Mouse (Mus musculus): ENCODE results near the gene Zbed6. TPM values are rescaled to one million over a fixed set of nuclear protein-coding genes. Genes with fewer than 3 reads are reported as not detected.
"Not testable (repeated sequence)": the region's sequence is repeated elsewhere in the genome, so short reads cannot be mapped to it uniquely, and the experiment has no call there.

The Zbed6 gene
- polyA plus RNA-seq (2016; fragmentation: Nextera tagmentation; extraction: Ambion mirVana), result not detected in 2 replicates

DNA sequence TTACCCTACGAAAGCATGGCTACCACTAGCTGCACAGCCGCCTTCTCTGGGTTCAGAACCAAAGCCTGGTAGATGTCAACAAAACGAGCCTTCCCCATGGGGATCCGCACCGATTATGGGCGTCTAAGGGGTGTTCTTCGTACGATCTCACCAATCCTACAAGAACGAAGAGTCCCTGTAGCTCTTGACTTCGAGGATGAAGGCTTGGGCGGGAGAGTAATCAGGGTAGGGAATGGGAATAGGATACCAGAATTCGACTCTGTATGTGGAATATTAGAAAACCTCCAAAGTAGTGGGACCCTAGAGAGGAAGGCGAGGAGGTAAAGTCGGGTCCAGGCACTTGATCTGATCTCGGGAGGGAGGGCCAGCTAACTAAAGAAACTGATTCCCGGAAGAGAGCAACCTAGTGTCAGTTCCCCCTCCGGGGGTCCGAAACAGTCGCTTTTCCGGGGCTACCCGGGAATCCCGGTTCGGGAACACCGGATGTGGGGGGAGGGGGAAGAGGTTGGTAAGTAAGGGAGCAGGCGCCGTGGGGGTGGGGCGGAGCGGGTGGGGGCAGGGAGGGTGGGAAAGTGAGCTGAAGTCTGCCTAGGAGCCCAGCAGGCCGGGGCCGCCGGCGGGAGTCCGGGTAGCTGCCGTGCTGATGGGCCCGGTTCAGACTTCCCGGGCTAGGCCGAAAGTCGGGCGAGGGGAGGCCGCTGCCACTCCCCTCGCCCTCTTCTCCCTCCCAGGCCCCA lies at the start of gene Zbed6:
Gene Zbed6 (minus strand): TSS at position 420 of the 737 bp plus-strand sequence.
- H3K27ac ChIP-seq, result peak within 1 kb of the TSS; percentile 90
- H3K4me2 ChIP-seq (replicated peaks), result peak within 1 kb of the TSS; percentile 89
- H3K9ac ChIP-seq, result peak within 1 kb of the TSS; percentile 88
- peak; percentile 84 for ATAC-seq (ENCODE audit: insufficient number of reproducible peaks, insufficient read depth, low FRiP score, low TSS enrichment)
- H3K4me1 ChIP-seq, result peaks cover 33% of the 10 kb centered on the region
- peak within 1 kb of the TSS; percentile 79 for H3K4me3 ChIP-seq
- no peaks in the 10 kb centered on the region for H3K27me3 ChIP-seq
- H3K36me3 ChIP-seq, result peaks cover 24% of the 10 kb centered on the region
- 1% methylated on average over 41 of the region's 41 CpGs for WGBS
- no peaks in the 10 kb centered on the region for H3K9me3 ChIP-seq

DNA sequence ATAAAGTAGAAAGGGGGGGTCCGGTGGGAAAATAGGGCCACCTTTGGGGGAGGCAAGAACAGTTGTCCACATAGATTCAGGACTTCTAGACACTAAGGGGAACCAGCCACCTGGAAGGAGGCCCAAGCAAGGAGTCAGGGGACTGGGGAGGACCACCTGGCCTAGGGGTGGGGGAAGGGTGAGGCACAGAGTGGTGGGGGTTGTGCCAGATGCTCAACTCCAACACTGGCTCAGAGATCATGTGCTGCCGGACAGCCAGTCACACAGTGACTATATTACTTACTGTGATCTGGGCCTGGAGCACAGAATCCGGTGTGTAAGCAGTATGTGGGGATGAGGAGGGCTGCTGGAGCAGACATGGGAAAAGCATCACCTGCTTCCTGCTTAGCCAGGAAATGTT lies 48.6 kb upstream of the Zbed6 start:
- Histone ChIP-seq H3K27ac (no peak overlapping the region), H3K36me3 (peaks cover 30% of the 10 kb centered on the region), H3K9ac (no peak overlapping the region), H3K4me2 (replicated peaks) (no peak overlapping the region), H3K4me3 (no peak overlapping the region), H3K27me3 (no peaks in the 10 kb centered on the region), H3K4me1 (peaks cover 28% of the 10 kb centered on the region), H3K9me3 (no peaks in the 10 kb centered on the region)
- 65% methylated on average over 3 of the region's 3 CpGs for WGBS
- ATAC-seq (ENCODE audit: insufficient number of reproducible peaks, insufficient read depth, low FRiP score, low TSS enrichment), result no peak

DNA sequence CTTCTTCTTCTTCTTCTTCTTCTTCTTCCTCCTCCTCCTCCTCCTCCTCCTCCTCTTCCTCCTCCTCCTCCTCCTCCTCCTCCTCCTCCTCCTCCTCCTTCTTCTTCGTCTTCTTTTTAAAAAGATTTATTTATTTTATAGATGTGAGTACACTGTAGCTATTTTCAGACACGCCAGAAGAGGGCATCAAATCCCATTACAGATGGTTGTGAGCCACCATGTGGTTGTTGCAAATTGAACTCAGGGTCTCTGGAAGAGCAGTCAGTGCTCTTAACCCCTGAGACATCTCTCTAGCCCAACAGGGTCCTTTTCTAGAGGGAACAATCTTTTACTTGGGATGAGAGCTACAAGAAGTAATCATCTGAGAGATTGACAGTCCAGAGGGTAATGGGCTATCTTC lies 41.1 kb upstream of the Zbed6 start:
- H3K9me3 ChIP-seq; ATAC-seq (ENCODE audit: insufficient number of reproducible peaks, insufficient read depth, low FRiP score, low TSS enrichment); H3K27me3 ChIP-seq; H3K4me2 ChIP-seq (replicated peaks); H3K9ac ChIP-seq; H3K4me1 ChIP-seq; H3K4me3 ChIP-seq; H3K27ac ChIP-seq: not testable (repeated sequence)
- 7% methylated on average over 1 of the region's 2 CpGs for WGBS
- peaks cover 25% of the 10 kb centered on the region for H3K36me3 ChIP-seq

DNA sequence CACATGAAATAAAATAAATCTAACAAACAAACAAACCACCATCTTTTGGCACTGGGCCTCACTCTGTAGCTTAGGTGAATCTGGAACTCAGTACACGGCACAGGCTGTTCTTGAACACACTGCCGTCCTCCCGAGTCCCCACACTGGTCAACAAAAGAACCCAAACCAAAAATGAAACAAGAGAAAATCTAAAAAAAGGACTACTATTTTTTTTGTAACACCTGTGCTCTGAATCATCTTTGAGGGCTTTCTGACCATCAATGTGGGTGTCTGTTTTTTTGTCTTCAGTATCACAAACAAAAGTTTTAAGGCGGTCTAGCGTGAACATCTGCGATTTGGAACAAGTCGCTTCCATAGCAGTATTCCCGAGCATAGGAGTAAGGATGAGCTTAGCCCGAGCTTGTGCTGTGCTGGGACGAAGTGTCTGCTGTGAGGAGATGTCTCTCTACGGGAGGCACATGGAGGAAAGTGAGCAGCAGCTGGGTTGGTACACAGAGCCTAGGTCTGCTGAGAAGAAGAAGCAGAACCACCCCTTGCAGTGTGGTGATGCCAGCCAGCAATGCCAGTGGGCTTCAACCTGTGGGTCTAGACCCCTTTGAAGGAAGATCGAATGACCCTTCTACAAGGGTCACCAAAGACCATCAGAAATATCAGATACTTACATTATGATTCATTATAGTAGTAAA lies 37.4 kb upstream of the Zbed6 start:
- H3K27ac ChIP-seq, result no peak overlapping the region
- no peak for ATAC-seq (ENCODE audit: insufficient number of reproducible peaks, insufficient read depth, low FRiP score, low TSS enrichment)
- H3K36me3 ChIP-seq, result no peaks in the 10 kb centered on the region
- no peak overlapping the region for H3K4me2 ChIP-seq (replicated peaks)
- no peaks in the 10 kb centered on the region for H3K27me3 ChIP-seq
- H3K9ac ChIP-seq, result no peak overlapping the region
- 93% methylated on average over 12 of the region's 12 CpGs for WGBS
- H3K4me1 ChIP-seq, result peaks cover 27% of the 10 kb centered on the region
- H3K9me3 ChIP-seq, result no peaks in the 10 kb centered on the region
- no peak overlapping the region for H3K4me3 ChIP-seq

DNA sequence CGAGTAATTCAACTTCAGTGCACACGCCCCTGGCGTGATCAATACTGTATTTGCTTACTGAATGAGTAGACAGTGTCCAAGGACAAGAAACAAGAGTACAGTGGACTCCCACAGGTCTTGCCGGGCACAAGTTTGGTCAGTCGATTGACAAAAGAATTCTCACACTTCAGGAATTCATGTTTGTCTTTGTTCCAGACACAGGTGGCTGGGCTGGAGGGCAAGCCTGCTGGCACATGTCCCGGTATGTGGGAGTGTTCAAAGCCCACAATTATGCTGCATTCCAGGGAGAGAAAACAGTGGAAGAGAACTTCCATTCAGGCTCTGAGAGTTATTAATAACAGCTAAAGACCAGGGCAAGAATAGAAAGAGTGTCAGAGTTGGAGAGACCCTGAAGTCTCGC lies 35.2 kb upstream of the Zbed6 start:
- H3K9me3 ChIP-seq, result no peaks in the 10 kb centered on the region
- no peak overlapping the region for H3K4me3 ChIP-seq
- H3K4me2 ChIP-seq (replicated peaks), result no peak overlapping the region
- no peaks in the 10 kb centered on the region for H3K36me3 ChIP-seq
- H3K4me1 ChIP-seq, result peaks cover 27% of the 10 kb centered on the region
- H3K27me3 ChIP-seq, result no peaks in the 10 kb centered on the region
- ATAC-seq (ENCODE audit: insufficient number of reproducible peaks, insufficient read depth, low FRiP score, low TSS enrichment), result no peak; the same call in 1 of the 2 replicates
- H3K9ac ChIP-seq, result no peak overlapping the region
- WGBS, result 34% methylated on average over 7 of the region's 7 CpGs
- peak overlapping the region; percentile 83 for H3K27ac ChIP-seq

DNA sequence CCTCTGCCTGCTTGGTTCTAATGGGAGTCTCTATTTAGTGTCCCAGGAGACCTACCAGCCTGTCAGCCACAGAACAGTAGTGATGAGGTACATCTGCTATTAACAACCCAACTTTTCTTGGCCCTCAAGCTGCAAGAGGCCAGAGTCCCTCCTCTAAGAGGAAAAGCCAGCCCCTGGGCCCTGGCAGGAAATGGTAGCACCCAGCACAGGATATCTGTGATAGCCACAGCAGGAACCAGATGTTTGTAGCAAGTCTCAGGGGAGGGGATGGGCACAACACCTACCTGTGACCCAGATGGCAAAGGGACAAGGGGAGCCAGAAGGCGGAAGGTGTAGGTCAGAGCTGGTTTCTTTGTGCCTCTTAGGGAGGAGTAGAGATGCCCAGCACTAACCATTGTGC lies 34.2 kb upstream of the Zbed6 start:
- Histone ChIP-seq H3K27ac (peak overlapping the region; percentile 83), H3K9ac (no peak overlapping the region), H3K9me3 (no peaks in the 10 kb centered on the region), H3K36me3 (no peaks in the 10 kb centered on the region), H3K4me1 (peaks cover 31% of the 10 kb centered on the region), H3K27me3 (no peaks in the 10 kb centered on the region), H3K4me2 (replicated peaks) (no peak overlapping the region), H3K4me3 (no peak overlapping the region)
- WGBS, result 86% methylated on average over 1 of the region's 1 CpGs
- ATAC-seq (ENCODE audit: insufficient number of reproducible peaks, insufficient read depth, low FRiP score, low TSS enrichment), result no peak; the same call in 1 of the 2 replicates

DNA sequence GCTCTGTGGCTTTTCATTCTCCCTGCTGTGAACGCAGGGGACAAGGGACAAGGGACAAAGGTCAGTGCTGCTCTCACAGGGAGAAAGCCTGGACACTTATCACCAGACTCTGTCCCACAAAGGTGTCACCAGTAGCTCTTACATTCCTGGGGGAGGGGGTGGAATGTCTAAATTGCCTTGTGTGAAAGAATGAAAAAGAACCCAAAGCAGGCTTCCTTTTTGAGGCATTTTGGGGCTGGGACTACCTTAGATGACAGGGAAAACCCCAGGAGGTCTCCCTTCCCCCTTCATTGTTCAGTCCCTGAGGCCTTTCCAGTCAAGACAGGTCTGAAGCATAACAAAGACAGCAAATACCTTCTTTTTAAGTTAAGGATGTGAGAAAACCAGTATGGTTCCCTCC lies 33.6 kb upstream of the Zbed6 start:
- 0% methylated on average over 1 of the region's 1 CpGs for WGBS
- no peak for ATAC-seq (ENCODE audit: insufficient number of reproducible peaks, insufficient read depth, low FRiP score, low TSS enrichment)

DNA sequence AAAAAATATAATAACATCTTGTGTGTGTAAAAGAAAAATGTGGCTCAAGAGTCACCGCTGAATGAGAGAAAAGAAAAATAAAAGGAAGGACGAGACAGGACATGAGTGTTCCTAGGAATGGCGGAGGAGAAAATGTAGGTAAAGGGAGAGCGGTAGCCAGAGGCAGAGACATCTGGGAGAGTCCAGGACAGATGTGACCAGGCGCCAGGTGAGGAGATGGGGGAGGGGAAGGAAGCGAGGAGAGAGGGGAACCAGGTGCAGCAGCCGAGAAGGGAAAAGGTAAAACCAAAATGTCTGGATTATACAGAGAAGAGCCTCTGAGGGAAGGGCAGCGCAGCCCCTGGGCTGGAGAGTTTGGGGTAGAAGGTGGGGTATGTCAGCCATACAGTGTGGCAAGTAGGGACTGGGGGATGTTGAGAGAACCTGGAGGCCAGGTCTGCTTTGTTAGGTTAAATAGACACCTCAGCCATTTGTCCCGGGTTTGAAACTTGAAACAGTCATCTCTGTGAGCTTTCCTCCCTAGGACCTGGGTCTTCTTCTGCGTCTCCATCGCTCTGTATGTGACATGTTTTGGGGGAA lies 32.9 kb upstream of the Zbed6 start:
- ATAC-seq (ENCODE audit: insufficient number of reproducible peaks, insufficient read depth, low FRiP score, low TSS enrichment), result no peak
- no peak overlapping the region for H3K4me2 ChIP-seq (replicated peaks)
- peaks cover 35% of the 10 kb centered on the region for H3K4me1 ChIP-seq
- H3K36me3 ChIP-seq, result no peaks in the 10 kb centered on the region
- H3K27ac ChIP-seq, result no peak overlapping the region
- 62% methylated on average over 11 of the region's 11 CpGs for WGBS
- no peaks in the 10 kb centered on the region for H3K27me3 ChIP-seq
- no peak overlapping the region for H3K9ac ChIP-seq
- H3K9me3 ChIP-seq, result no peaks in the 10 kb centered on the region
- no peak overlapping the region for H3K4me3 ChIP-seq

More for the DNA sequence above, 33.6 kb upstream of the Zbed6 start:
- Histone ChIP-seq H3K36me3 (no peaks in the 10 kb centered on the region), H3K9me3 (no peaks in the 10 kb centered on the region), H3K27me3 (no peaks in the 10 kb centered on the region), H3K4me3 (no peak overlapping the region), H3K27ac (peak overlapping the region; percentile 83), H3K4me2 (replicated peaks) (no peak overlapping the region), H3K9ac (no peak overlapping the region), H3K4me1 (peaks cover 35% of the 10 kb centered on the region)

DNA sequence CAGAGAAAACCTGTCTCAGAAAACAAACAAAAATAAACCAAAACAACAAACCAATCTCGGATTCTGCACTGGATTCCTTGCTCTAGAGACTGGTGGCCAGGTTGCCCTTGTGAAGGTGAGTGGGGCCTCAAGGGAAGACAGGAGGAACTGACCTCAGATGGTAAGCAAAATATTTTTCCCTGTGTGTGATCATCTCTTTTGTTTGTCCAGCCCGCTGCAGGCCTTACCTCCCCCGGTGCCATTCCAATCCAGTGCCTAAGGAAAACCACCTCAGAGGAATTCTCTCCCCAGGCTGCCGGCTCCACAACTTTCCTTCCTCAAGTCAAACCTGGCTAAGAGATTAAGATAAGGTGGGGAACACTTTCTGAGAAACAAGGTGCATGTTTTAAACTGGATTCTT lies 31.5 kb upstream of the Zbed6 start:
- H3K9ac ChIP-seq, result no peak overlapping the region
- 38% methylated on average over 4 of the region's 4 CpGs for WGBS
- H3K4me2 ChIP-seq (replicated peaks), result no peak overlapping the region
- H3K9me3 ChIP-seq, result no peaks in the 10 kb centered on the region
- no peaks in the 10 kb centered on the region for H3K27me3 ChIP-seq
- no peak overlapping the region for H3K4me3 ChIP-seq
- H3K27ac ChIP-seq, result no peak overlapping the region
- H3K4me1 ChIP-seq, result peaks cover 35% of the 10 kb centered on the region
- no peaks in the 10 kb centered on the region for H3K36me3 ChIP-seq
- no peak for ATAC-seq (ENCODE audit: insufficient number of reproducible peaks, insufficient read depth, low FRiP score, low TSS enrichment)

DNA sequence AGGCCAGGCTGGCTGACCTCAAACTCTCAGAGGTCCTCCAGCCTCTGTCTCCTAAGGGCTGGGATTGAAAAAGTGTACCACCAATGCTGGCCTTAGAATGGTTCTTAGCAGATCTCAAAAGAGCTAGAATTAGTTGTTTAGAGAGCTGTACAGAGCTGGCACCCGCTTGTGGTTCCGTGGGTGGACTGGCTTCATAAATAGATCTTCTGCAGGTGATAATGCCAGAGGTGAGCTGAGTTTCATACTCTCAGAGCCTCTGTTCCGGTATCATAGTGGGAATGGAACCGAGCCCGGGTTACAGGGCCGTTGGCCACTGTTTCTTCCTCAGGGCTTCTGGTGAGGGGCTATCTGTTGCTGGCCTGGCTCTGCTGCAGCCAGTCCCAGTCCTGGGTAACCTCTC lies 30.4 kb upstream of the Zbed6 start:
- ATAC-seq (ENCODE audit: insufficient number of reproducible peaks, insufficient read depth, low FRiP score, low TSS enrichment), result no peak
- Histone ChIP-seq H3K9ac (no peak overlapping the region), H3K4me1 (peaks cover 28% of the 10 kb centered on the region), H3K27me3 (no peaks in the 10 kb centered on the region), H3K4me2 (replicated peaks) (no peak overlapping the region), H3K36me3 (no peaks in the 10 kb centered on the region), H3K9me3 (no peaks in the 10 kb centered on the region), H3K27ac (no peak overlapping the region), H3K4me3 (no peak overlapping the region)
- 97% methylated on average over 6 of the region's 6 CpGs for WGBS

DNA sequence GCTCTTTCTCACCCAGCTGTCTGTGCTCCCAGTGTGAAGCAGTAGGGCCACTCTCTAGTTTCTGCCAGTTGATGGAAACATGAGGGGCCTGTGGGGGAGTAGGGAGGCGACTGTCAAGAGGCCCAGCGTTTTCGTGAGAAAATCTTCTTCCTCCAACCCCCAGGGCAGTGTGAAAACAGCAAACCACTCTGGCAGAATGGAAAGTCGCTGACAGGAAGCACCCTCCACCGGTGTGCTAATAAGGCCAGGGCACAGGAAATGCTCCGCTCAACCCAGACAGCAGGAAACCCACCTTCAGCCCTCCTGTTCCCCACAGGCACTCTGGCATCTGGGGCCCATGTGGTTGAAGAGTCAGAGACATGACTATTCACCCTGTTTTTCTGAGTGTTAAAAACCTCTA lies 29.2 kb upstream of the Zbed6 start, which contains the start of gene Lax1:
Gene Lax1 (minus strand): TSS at position 212 of the 400 bp plus-strand sequence.
- Histone ChIP-seq H3K4me1 (peaks cover 18% of the 10 kb centered on the region), H3K27ac (no peak within 1 kb of the TSS), H3K27me3 (no peaks in the 10 kb centered on the region), H3K36me3 (no peaks in the 10 kb centered on the region), H3K4me2 (replicated peaks) (no peak within 1 kb of the TSS), H3K9me3 (no peaks in the 10 kb centered on the region), H3K4me3 (no peak within 1 kb of the TSS), H3K9ac (no peak within 1 kb of the TSS)
- no peak for ATAC-seq (ENCODE audit: insufficient number of reproducible peaks, insufficient read depth, low FRiP score, low TSS enrichment)
- WGBS, result 14% methylated on average over 6 of the region's 6 CpGs

DNA sequence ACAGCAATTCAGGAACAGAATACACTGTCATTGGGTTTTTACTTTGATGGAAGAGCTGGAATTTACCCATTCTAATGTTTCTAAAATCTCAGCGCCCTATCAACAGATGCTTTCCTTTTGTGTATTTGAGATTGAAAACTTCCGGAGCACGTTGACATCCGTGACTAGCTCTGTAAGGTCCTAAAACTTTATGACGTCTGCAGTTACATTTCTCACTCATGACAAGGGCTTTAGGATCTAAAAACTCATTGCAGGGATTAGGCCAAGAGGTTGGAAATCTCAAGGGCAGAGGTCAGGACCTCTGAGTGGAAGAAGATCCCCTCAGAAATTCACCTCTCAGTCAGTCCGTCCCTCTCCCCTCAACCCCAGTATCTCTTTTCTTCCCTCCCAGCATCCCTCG lies 27.6 kb upstream of the Zbed6 start:
- no peak overlapping the region for H3K27ac ChIP-seq
- no peak overlapping the region for H3K4me3 ChIP-seq
- WGBS, result 59% methylated on average over 7 of the region's 7 CpGs
- no peak for ATAC-seq (ENCODE audit: insufficient number of reproducible peaks, insufficient read depth, low FRiP score, low TSS enrichment)
- H3K9ac ChIP-seq, result no peak overlapping the region
- H3K27me3 ChIP-seq, result no peaks in the 10 kb centered on the region
- H3K4me1 ChIP-seq, result peaks cover 8% of the 10 kb centered on the region
- no peak overlapping the region for H3K4me2 ChIP-seq (replicated peaks)
- no peaks in the 10 kb centered on the region for H3K9me3 ChIP-seq
- H3K36me3 ChIP-seq, result no peaks in the 10 kb centered on the region
